Mouse (Mus musculus) bone marrow, adult 2 months (tissue): ENCODE measurements around the gene Cox4i1.

Experiments
- CTCF ChIP-seq: fragments of 200-500 bp; IDR thresholded peaks from 2 replicates; pipeline ENCODE4 v1.5.1; 2011; ENCODE audit warnings: low read length, control low read depth; ENCODE audit not compliant: control insufficient read depth, insufficient read depth
- POLR2A ChIP-seq: fragments of 200-500 bp; IDR thresholded peaks from 2 replicates; pipeline ENCODE4 v1.6.1; 2011; ENCODE audit warnings: low read depth, mild to moderate bottlenecking, control low read depth, low read length, borderline replicate concordance; ENCODE audit not compliant: control insufficient read depth

DNA sequence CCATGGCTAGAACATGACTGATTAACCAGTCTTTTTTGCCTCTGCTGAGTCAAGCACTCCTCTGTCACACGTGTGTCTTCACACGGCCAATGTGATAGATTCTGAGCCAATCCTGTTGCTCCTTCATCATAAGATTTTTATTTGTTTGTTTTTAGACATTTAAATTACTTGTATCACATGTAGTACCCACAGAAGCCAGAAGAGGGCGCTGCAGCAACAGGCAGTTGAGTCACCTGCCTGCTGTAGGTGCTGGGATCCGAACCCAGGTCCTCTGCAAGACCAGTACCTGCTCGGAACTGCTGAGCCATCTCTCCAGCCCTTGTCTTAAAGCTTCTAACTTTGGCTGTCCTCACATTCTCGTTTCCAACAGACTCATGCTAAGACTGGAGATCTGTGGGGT, 55.0 kb downstream of the Cox4i1 start:
- peak; percentile 36; the same call in 1 of the 2 replicates for TF ChIP-seq CTCF
- no peak for TF ChIP-seq POLR2A
